In genomic region chr1:76081700-76082099, GRCm38 (mm10) we compare ENCODE assay signal across 25 mouse cellular contexts.
DNase-seq lines count a peak whose midpoint lies in the region; ATAC-seq and TF ChIP-seq lines count a peak whose summit lies in the region.
"Had no signal": no experiment of that assay in that cellular context is flagged by ENCODE, and none has a peak within 500 bp of the region (broad histone marks: within the 10 kb centered on the region; RNA-seq: fewer than 3 reads in every experiment).

No protein-coding gene starts in this region.

- no peaks in the 10 kb centered on the region for H3K9me3 ChIP-seq in forebrain, embryonic 10.5 days
- H3K9me3 ChIP-seq in forebrain, embryonic 16.5 days (ENCODE audit: control insufficient read depth, low read length), result no peaks in the 10 kb centered on the region
- H3K9me3 ChIP-seq in forebrain, postnatal 0 days (ENCODE audit: low read length), result no peaks in the 10 kb centered on the region
- H3K9me3 ChIP-seq in forebrain, embryonic 15.5 days, result no peaks in the 10 kb centered on the region
- H3K9me3 ChIP-seq in limb, embryonic 10.5 days (replicated peaks), result no peaks in the 10 kb centered on the region

- 68% methylated on average over 4 of the region's 4 CpGs for WGBS in forebrain, embryonic 10.5 days
- 56% methylated on average over 4 of the region's 4 CpGs for WGBS in forebrain, embryonic 16.5 days
- WGBS in forebrain, postnatal 0 days, result 43% methylated on average over 4 of the region's 4 CpGs
- WGBS in forebrain, embryonic 15.5 days, result 51% methylated on average over 4 of the region's 4 CpGs
- WGBS in limb, embryonic 10.5 days, result 67% methylated on average over 4 of the region's 4 CpGs

- H3K4me1 ChIP-seq in forebrain, embryonic 10.5 days, result peaks cover 41% of the 10 kb centered on the region
- no peaks in the 10 kb centered on the region for H3K4me1 ChIP-seq in forebrain, embryonic 16.5 days (replicated peaks; ENCODE audit: control insufficient read depth, insufficient read depth, low read length)
- H3K4me1 ChIP-seq in forebrain, postnatal 0 days (ENCODE audit: insufficient read depth), result no peaks in the 10 kb centered on the region
- H3K4me1 ChIP-seq in forebrain, embryonic 15.5 days, result no peaks in the 10 kb centered on the region
- H3K4me1 ChIP-seq in limb, embryonic 10.5 days, result peaks cover 38% of the 10 kb centered on the region

- no peak for TF ChIP-seq CTCF in forebrain, postnatal 0 days (IDR thresholded peaks at IDR 0.05; ENCODE audit: low read depth)

- H3K27ac ChIP-seq in forebrain, embryonic 10.5 days, result peak overlapping the region; percentile 53; the same call in 1 of the 2 replicates
- no peak overlapping the region for H3K27ac ChIP-seq in forebrain, embryonic 16.5 days (ENCODE audit: low read length)
- no peak overlapping the region for H3K27ac ChIP-seq in forebrain, postnatal 0 days (ENCODE audit: low read depth, low read length)
- H3K27ac ChIP-seq in forebrain, embryonic 15.5 days (replicated peaks), result no peak overlapping the region
- 0 out of 2 replicates have a peak overlapping the region, but pooled peaks have one; percentile 3 for H3K27ac ChIP-seq in limb, embryonic 10.5 days
- H3K27ac ChIP-seq: embryonic facial prominence, embryonic 13.5 days; gastrocnemius, adult 2 months had no signal

- ATAC-seq in forebrain, embryonic 16.5 days, result no peak
- ATAC-seq in forebrain, postnatal 0 days, result peak; percentile 38; the same call in 1 of the 2 replicates
- no peak for ATAC-seq in forebrain, embryonic 15.5 days (replicated peaks)
- ATAC-seq: activated CD4-positive, CD25-positive, alpha-beta regulatory T cell, adult 4 months; CD4-positive, CD25-positive, alpha-beta regulatory T cell, adult 4 months; Patski had no signal

- H3K9ac ChIP-seq in forebrain, embryonic 16.5 days (replicated peaks; ENCODE audit: low read depth, low read length), result no peak overlapping the region
- no peak overlapping the region for H3K9ac ChIP-seq in forebrain, postnatal 0 days
- no peak overlapping the region for H3K9ac ChIP-seq in forebrain, embryonic 15.5 days (replicated peaks)
- H3K9ac ChIP-seq: embryonic facial prominence, embryonic 13.5 days had no signal

- H3K36me3 ChIP-seq in forebrain, embryonic 10.5 days (replicated peaks), result no peaks in the 10 kb centered on the region
- no peaks in the 10 kb centered on the region for H3K36me3 ChIP-seq in forebrain, embryonic 16.5 days (ENCODE audit: control insufficient read depth, insufficient read depth)
- H3K36me3 ChIP-seq in forebrain, postnatal 0 days (ENCODE audit: insufficient read depth), result no peaks in the 10 kb centered on the region
- no peaks in the 10 kb centered on the region for H3K36me3 ChIP-seq in forebrain, embryonic 15.5 days
- H3K36me3 ChIP-seq in limb, embryonic 10.5 days, result no peaks in the 10 kb centered on the region
- H3K36me3 ChIP-seq: embryonic facial prominence, embryonic 13.5 days; G1E had no signal

- H3K27me3 ChIP-seq in forebrain, embryonic 10.5 days (ENCODE audit: poor library complexity, severe bottlenecking), result no peaks in the 10 kb centered on the region
- no peaks in the 10 kb centered on the region for H3K27me3 ChIP-seq in forebrain, embryonic 16.5 days (replicated peaks; ENCODE audit: control insufficient read depth, insufficient read depth, low read length)
- H3K27me3 ChIP-seq in forebrain, postnatal 0 days (ENCODE audit: insufficient read depth, low read length), result no peaks in the 10 kb centered on the region
- no peaks in the 10 kb centered on the region for H3K27me3 ChIP-seq in forebrain, embryonic 15.5 days
- no peaks in the 10 kb centered on the region for H3K27me3 ChIP-seq in limb, embryonic 10.5 days (ENCODE audit: low read depth, poor library complexity, severe bottlenecking)
- H3K27me3 ChIP-seq: CH12.LX; embryonic facial prominence, embryonic 13.5 days had no signal

- DNase-seq in embryo, embryonic 11 days, result peak; percentile 31
- DNase-seq in embryo, embryonic 9.5 days (ENCODE audit: extremely low spot score), result no peak
- DNase-seq in forebrain, embryonic 10.5 days (ENCODE audit: extremely low spot score, low spot score), result no peak
- DNase-seq in forebrain, postnatal 0 days, result no peak
- DNase-seq in limb, embryonic 10.5 days (ENCODE audit: low spot score), result no peak
- no peak for DNase-seq in cerebellum, postnatal 25 days
- DNase-seq: adrenal gland, adult 8-10 months; adrenal gland, postnatal 14 days; adrenal gland, postnatal 36 days; B cell, adult 2 months; cerebellum, adult 11-12 months; cerebellum, adult 2 months; cerebellum, adult 9-10 months; cerebellum, postnatal 10 days; cerebellum, postnatal 36 days; gastrocnemius, adult 2 months had no signal

- H3K4me2 ChIP-seq in forebrain, embryonic 16.5 days (ENCODE audit: low read length), result no peak overlapping the region
- no peak overlapping the region for H3K4me2 ChIP-seq in forebrain, postnatal 0 days (ENCODE audit: low read depth)
- no peak overlapping the region for H3K4me2 ChIP-seq in forebrain, embryonic 15.5 days (replicated peaks)
- H3K4me2 ChIP-seq: embryonic facial prominence, embryonic 13.5 days had no signal

- H3K4me3 ChIP-seq in forebrain, embryonic 10.5 days, result no peak overlapping the region
- H3K4me3 ChIP-seq in forebrain, embryonic 16.5 days (replicated peaks; ENCODE audit: low read length), result no peak overlapping the region
- no peak overlapping the region for H3K4me3 ChIP-seq in forebrain, postnatal 0 days (ENCODE audit: low read depth, low read length)
- no peak overlapping the region for H3K4me3 ChIP-seq in forebrain, embryonic 15.5 days
- no peak overlapping the region for H3K4me3 ChIP-seq in limb, embryonic 10.5 days
- H3K4me3 ChIP-seq: embryonic facial prominence, embryonic 13.5 days; erythroblast, embryonic 14.5 days; gastrocnemius, adult 2 months had no signal

Comparison
In these comparisons a context has a peak if more than half of its experiments do, and no peak if none do; other contexts are left out.
1. H3K27ac ChIP-seq: peak in forebrain, embryonic 10.5 days (single experiment) and limb, embryonic 10.5 days (single experiment); none in forebrain, embryonic 16.5 days (single experiment), forebrain, postnatal 0 days (single experiment) and forebrain, embryonic 15.5 days (single experiment).